Mouse (Mus musculus): ENCODE measurements at regions not wholly inside any gene's neighbourhood (a gene's known extent, or its start where the extent isn't known, plus 50 kb on each side); places are given as distances from the start of the nearest gene placed in this dataset.
"Not testable (repeated sequence)": the region's sequence is repeated elsewhere in the genome, so short reads cannot be mapped to it uniquely, and the experiment has no call there.

DNA sequence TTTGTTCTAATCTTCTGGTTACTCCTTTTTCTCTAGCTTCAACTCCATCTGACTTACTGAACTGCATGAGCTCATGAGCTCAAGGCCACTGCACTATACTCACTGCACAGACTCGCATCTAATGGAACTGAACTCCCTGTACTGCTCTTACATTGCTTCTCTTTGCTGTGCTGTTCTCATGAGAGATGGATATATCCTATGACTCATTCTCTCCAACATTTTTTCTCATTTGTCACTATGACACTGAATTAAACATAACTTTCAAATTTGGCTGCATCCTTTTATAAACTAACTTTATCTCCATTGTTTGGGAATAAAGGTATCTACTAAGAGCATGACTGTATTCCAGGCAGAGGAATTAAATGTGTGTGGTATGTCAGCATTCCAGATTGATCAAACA is 806.2 kb downstream of the Rab28 start:
- no peak for DNase-seq (ENCODE audit: low spot score in 2 of 2)

DNA sequence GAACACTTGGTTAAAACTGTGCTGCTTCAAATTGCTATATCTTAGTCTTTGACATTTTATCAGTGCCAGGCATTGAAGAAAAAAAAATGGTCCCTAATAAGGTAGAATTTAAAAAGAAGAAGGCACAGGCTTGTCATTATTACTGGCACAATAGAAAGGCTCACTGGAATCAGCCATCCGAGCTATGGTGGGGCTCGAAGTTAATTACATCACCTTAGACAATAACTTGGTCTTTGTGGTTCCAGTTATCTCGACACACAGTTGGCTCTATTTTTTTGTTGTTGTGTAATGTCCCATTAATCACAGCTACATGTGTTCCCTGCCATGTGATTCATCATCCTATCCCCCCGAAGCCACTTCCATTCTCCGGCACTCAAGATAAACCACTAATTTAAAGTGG is 825.1 kb downstream of the Rab28 start:
- DNase-seq (ENCODE audit: low spot score in 2 of 2) = no peak

DNA sequence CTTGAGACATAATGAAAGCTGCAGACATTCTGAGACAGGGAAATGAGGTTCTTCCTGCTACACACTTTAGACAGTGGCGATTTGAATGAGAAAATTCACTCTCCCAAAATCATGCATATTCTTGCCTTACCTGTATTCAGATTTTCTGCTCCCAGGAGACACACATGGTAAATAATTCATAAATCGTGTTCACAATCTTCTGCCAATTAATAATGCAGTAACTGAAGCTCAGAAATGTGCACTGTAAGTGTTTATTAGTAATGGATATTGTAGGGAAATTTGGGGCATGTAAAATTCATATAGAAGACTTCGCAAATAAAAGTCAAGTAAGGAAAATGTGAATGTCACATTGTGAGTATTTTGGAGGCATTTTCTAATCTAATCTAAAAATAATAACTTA is 830.2 kb downstream of the Rab28 start:
- DNase-seq (ENCODE audit: low spot score in 2 of 2) = no peak

DNA sequence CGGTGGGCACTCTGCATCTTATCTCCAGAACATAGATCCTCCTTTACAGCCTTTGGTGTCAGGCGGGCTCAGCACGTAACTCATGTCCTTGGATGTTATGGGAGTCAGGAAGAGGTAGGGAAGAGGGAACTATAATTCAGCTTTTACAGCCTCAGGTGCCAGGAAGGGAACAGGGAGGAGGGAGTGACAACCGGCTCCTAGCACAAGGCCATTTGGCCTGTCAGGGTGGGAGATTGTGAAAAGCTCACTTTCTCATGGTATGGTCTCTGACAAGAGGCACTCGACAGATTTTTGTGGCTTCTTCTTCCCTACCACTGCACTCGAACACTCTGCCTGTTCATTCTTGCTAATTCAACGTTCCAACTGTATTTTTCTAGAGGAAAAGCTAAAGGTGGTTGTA is 845.6 kb downstream of the Rab28 start:
- DNase-seq (ENCODE audit: low spot score in 2 of 2) = not testable (repeated sequence)

All from spleen, postnatal 4 days (tissue).